Mouse (Mus musculus): ENCODE results near the gene Gm28230. TPM values are rescaled to one million over a fixed set of nuclear protein-coding genes. Genes with fewer than 3 reads are reported as not detected.

Gm28230 gene
- polyA plus RNA-seq, 1 experiment from 2014 or later: 1.5 TPM

DNA sequence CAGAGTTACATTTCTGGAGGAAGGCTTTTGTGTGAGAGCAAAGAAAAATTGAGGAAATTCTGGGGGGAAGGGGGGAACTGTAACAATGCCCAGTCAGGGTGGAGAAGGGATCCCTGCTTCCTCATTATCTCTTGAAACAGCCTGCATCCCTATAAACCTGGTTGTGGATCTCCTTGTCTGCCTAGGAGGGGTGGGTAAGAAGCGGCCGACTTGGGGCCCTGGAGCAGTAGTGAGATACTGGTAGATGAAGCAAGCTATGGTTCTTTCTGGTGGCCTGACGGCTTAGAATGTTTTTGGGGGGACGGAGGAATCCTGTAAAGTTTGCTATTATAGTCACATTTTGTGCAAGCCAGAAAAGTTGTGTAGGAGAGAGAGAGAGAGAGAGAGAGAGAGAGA is 33.1 kb upstream of the Gm28230 start:
- Histone ChIP-seq H3K27me3 (peaks cover 95% of the 10 kb centered on the region), H3K4me1 (replicated peaks) (peaks cover 16% of the 10 kb centered on the region), H3K36me3 (no peaks in the 10 kb centered on the region), H3K4me2 (no peak overlapping the region), H3K4me3 (no peak overlapping the region), H3K9me3 (no peaks in the 10 kb centered on the region), H3K27ac (no peak overlapping the region), H3K9ac (no peak overlapping the region)
- ATAC-seq (ENCODE audit: low FRiP score): no peak
- 13% methylated on average over 4 of the region's 4 CpGs for WGBS

GRCm38 (mm10) chr2:74694066-74694465 is 32.5 kb upstream of the Gm28230 start:
- Histone ChIP-seq H3K9ac (no peak overlapping the region), H3K4me3 (no peak overlapping the region), H3K9me3 (no peaks in the 10 kb centered on the region), H3K4me2 (no peak overlapping the region), H3K27ac (no peak overlapping the region), H3K27me3 (peaks cover 95% of the 10 kb centered on the region), H3K4me1 (replicated peaks) (peaks cover 19% of the 10 kb centered on the region), H3K36me3 (no peaks in the 10 kb centered on the region)
- WGBS: 2% methylated on average over 16 of the region's 16 CpGs
- ATAC-seq (ENCODE audit: low FRiP score): no peak

DNA sequence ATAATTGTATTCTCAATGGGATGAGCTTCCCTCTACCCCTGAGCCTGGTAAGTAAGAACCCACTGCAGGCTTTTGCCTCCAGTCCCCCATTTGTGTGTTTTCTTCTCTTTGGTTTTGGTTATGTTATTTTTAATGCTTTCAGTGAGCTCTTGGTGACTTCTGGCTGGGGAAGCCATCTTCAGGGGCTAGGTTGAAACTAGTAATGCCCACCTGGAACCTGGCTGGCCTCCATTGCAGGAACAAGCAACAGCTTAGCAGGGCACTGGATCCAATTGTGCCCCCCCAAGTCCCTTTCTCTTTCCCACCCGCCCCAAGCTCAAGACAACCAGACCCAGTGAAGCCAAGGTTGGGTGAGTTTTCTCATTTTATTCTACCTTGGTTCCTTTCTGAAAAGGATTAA is 31.1 kb upstream of the Gm28230 start:
- no peaks in the 10 kb centered on the region for H3K36me3 ChIP-seq
- 3% methylated on average over 1 of the region's 1 CpGs for WGBS
- no peaks in the 10 kb centered on the region for H3K9me3 ChIP-seq
- H3K27me3 ChIP-seq: peaks cover 97% of the 10 kb centered on the region
- H3K9ac ChIP-seq: no peak overlapping the region
- no peak overlapping the region for H3K27ac ChIP-seq
- no peak for ATAC-seq (ENCODE audit: low FRiP score)
- peaks cover 19% of the 10 kb centered on the region for H3K4me1 ChIP-seq (replicated peaks)
- H3K4me2 ChIP-seq: no peak overlapping the region
- H3K4me3 ChIP-seq: no peak overlapping the region

GRCm38 (mm10) chr2:74695813-74696430 is 30.6 kb upstream of the Gm28230 start:
- Histone ChIP-seq H3K4me3 (no peak overlapping the region), H3K9ac (no peak overlapping the region), H3K4me1 (replicated peaks) (peaks cover 19% of the 10 kb centered on the region), H3K9me3 (no peaks in the 10 kb centered on the region), H3K4me2 (no peak overlapping the region), H3K27me3 (peaks cover 100% of the 10 kb centered on the region), H3K36me3 (no peaks in the 10 kb centered on the region), H3K27ac (no peak overlapping the region)
- WGBS: 2% methylated on average over 7 of the region's 7 CpGs
- no peak for ATAC-seq (ENCODE audit: low FRiP score)

DNA sequence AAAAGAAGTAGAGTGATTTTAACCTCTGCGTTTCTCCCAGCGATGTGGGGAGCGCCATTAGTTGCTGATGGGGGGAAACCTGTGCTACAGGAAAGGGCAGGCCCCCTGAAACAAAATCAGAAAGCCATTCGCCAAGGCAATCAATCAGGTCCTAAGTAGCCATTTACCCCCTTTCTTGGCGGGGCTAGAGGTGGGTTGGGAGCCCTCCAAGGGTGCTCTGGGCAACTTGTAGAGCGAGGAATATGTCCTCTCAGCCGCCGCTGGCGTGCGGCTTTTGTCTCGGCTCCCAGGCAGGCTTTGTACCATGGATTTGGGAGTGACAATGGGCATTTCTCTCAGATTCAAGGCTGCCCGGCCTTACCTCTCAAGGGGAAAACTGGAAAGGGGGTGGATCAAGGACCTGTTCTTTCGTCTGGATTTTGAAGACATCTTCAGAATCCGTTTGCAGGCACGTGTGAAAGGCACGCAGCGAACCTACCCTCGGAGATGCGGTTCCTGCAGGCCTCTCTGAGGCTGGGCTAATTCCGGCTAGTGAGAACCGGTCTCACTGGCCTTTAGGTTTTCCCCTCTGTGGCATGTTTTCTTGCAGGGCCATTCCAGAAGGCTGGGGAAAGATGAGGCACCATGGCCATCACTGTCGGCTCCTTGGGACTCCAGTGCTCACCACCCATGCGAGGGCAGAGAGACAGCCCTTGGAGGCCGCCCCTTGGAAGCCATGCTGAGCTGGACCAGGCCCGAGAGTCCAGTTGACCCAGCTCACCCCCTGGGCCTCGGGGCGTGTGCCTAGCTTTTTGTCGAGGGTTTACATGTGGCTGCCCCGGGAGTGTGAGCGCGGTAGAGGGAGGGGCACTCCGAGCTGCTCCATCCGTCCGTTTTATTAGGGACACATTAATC is 29.8 kb upstream of the Gm28230 start:
- peaks cover 15% of the 10 kb centered on the region for H3K4me1 ChIP-seq (replicated peaks)

DNA sequence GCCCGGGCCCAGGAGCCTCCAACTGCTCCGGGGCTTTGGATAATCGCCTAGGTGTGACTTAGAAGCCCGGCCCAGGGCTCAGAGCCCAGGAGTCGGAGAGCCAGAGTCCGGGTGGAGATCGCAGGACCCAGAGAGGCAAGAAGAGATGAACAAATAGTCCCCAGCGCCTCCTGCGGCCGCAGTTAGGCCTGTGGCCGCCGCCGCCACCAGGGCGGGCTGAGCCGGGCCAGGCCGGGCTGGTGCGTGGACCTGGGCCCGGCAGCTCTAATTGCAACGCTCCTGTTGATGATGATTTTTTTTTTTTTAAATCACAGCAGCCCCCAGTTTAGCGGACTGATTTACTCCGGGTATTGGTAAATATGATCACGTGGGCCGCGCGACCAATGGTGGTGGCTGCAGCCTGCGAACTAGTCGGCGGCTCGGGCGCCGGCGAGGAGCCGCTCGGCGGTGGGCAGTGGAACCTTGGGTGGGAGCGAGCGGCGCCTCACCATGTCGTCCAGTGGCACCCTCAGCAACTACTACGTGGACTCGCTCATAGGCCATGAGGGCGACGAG is 28.9 kb upstream of the Gm28230 start, which contains the start of gene Hoxd9:
Gene Hoxd9 (plus strand): TSS at position 161 of the 555 bp plus-strand sequence.
- Histone ChIP-seq H3K27me3 (peaks cover 98% of the 10 kb centered on the region), H3K4me3 (peak within 1 kb of the TSS; percentile 28), H3K4me2 (peak within 1 kb of the TSS; percentile 46), H3K4me1 (replicated peaks) (peaks cover 13% of the 10 kb centered on the region), H3K9me3 (no peaks in the 10 kb centered on the region), H3K9ac (no peak within 1 kb of the TSS), H3K36me3 (no peaks in the 10 kb centered on the region), H3K27ac (no peak within 1 kb of the TSS)
- peak; percentile 49 for ATAC-seq (ENCODE audit: low FRiP score)
- under 1% methylated on average over 43 of the region's 43 CpGs for WGBS

More for the DNA sequence above, 29.8 kb upstream of the Gm28230 start:
- no peaks in the 10 kb centered on the region for H3K9me3 ChIP-seq
- no peak overlapping the region for H3K27ac ChIP-seq
- H3K36me3 ChIP-seq: no peaks in the 10 kb centered on the region
- no peak overlapping the region for H3K9ac ChIP-seq
- no peak for ATAC-seq (ENCODE audit: low FRiP score)
- H3K27me3 ChIP-seq: peaks cover 100% of the 10 kb centered on the region
- no peak overlapping the region for H3K4me2 ChIP-seq
- H3K4me3 ChIP-seq: no peak overlapping the region
- WGBS: 1% methylated on average over 34 of the region's 34 CpGs

- Histone ChIP-seq H3K9ac (no peak overlapping the region), H3K9me3 (no peaks in the 10 kb centered on the region), H3K36me3 (no peaks in the 10 kb centered on the region), H3K27ac (no peak overlapping the region), H3K4me3 (peak overlapping the region; percentile 28), H3K4me1 (replicated peaks) (peaks cover 13% of the 10 kb centered on the region), H3K27me3 (peaks cover 98% of the 10 kb centered on the region), H3K4me2 (peak overlapping the region; percentile 46)
- ATAC-seq (ENCODE audit: low FRiP score): 0 out of 2 replicates have a peak, but pooled peaks have one; percentile 18
- under 1% methylated on average over 62 of the region's 86 CpGs for WGBS
These were observed 28.1 kb upstream of the Gm28230 start for GRCm38 (mm10) chr2:74698201-74699052.

DNA sequence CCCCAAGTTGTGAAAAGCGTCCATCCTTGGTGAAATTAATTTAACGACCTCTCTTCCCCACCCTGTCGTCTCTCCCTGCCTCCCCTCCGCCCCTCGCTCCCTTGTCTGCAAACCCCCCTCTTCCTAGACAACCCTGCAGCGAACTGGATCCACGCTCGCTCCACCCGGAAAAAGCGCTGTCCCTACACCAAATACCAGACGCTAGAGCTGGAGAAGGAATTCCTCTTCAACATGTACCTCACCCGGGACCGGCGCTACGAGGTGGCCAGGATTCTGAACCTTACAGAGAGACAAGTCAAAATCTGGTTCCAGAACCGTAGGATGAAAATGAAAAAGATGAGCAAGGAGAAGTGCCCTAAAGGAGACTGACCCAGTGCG is 27.5 kb upstream of the Gm28230 start:
- Histone ChIP-seq H3K4me2 (no peak overlapping the region), H3K36me3 (no peaks in the 10 kb centered on the region), H3K27ac (no peak overlapping the region), H3K4me1 (replicated peaks) (peaks cover 13% of the 10 kb centered on the region), H3K9ac (no peak overlapping the region), H3K27me3 (peaks cover 98% of the 10 kb centered on the region), H3K4me3 (no peak overlapping the region), H3K9me3 (no peaks in the 10 kb centered on the region)
- WGBS: 1% methylated on average over 17 of the region's 17 CpGs
- no peak for ATAC-seq (ENCODE audit: low FRiP score)

DNA sequence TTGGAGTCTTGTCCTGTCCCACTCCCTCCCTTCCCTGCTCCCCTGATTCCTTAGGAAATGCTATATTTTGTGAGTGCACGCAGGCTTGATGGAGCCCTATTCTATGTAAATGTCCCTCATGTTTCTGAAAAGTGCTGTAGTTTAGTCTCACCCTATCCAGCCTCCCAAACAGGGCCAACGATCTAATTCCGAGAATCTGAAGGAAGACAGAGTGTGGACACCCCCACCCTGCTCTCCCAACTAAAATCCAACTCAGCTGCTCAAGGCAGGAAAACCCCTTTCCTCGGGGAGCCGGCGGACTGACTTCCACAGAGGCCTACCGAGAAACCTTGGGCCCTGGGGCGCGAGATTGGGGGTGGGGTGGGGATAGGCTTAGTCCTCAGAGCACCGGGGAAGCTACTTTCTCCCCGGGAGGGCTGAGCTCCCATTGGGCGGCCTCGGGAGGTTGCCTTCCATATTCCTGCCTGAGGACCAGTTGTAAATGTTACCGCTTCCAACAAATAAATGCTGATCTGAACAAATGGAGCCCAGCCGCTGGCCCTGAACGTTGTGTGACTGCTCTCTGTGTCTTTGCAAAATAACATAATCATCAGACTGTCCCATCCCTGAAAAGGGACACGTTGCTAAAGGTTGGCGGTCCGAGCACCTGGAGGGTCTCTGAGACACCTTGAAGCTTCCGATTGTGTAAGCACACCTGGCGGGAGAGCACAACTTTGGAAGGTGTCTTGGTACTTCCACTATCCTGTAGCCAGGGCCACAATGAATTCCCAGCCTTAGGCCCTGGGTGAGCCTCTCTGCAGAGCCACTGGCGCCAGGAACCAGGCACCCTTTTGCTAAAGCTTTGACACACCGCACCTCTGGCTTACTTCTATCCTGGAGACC is 26.6 kb upstream of the Gm28230 start:
- no peak overlapping the region for H3K27ac ChIP-seq
- 2% methylated on average over 23 of the region's 23 CpGs for WGBS
- ATAC-seq (ENCODE audit: low FRiP score): no peak
- peaks cover 98% of the 10 kb centered on the region for H3K27me3 ChIP-seq
- no peaks in the 10 kb centered on the region for H3K9me3 ChIP-seq
- H3K4me3 ChIP-seq: no peak overlapping the region
- H3K36me3 ChIP-seq: no peaks in the 10 kb centered on the region
- H3K9ac ChIP-seq: no peak overlapping the region
- no peak overlapping the region for H3K4me2 ChIP-seq
- peaks cover 15% of the 10 kb centered on the region for H3K4me1 ChIP-seq (replicated peaks)

DNA sequence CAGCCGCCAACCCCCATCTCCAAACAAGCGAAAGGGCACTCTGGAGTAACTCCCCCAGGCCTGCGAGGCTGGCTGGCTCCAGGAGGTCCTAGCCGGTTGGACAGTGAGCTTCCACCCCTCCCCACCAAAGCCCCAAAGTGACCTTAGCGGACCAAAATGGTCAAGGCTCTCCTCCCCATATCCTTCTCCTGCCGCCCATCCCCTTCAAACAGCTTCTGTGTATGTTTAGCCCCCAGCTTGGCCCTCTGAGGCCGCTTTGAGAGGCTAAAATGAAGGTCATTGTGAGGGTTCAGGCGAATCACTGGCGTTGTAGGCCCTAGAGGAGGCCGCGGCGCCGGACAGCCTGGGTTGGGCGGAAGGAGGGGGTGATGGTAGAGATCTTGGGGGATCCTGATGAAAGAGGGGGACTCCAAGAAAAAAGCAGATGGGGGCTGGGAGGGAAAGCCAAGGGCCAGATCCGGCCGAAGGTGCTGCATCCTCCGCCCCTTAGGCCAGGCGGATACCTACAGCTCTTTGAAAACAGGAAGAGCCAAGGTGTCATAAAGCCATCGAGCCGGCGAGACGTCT is 25.9 kb upstream of the Gm28230 start:
- Histone ChIP-seq H3K9me3 (no peaks in the 10 kb centered on the region), H3K27ac (no peak overlapping the region), H3K36me3 (no peaks in the 10 kb centered on the region), H3K4me2 (no peak overlapping the region), H3K27me3 (peaks cover 98% of the 10 kb centered on the region), H3K4me1 (replicated peaks) (peaks cover 23% of the 10 kb centered on the region), H3K9ac (no peak overlapping the region), H3K4me3 (no peak overlapping the region)
- 1% methylated on average over 22 of the region's 22 CpGs for WGBS
- no peak for ATAC-seq (ENCODE audit: low FRiP score)

All from hindbrain, embryonic 13.5 days (tissue).